Mouse (Mus musculus) cerebellum, adult 2 months (tissue): ENCODE results near the gene Lgr5.

Source experiments
- CTCF ChIP-seq: fragments of 200-500 bp; IDR thresholded peaks from 2 replicates; pipeline ENCODE4 v1.5.1; 2011; ENCODE audit warnings: low read depth, mild to moderate bottlenecking, control low read depth, low read length, moderate library complexity, borderline replicate concordance; ENCODE audit not compliant: insufficient read depth
- POLR2A ChIP-seq: fragments of 200-500 bp; IDR thresholded peaks from 2 replicates; pipeline ENCODE4 v1.6.1; 2011; ENCODE audit warnings: low read length, control low read depth, borderline replicate concordance; ENCODE audit not compliant: insufficient read depth

DNA sequence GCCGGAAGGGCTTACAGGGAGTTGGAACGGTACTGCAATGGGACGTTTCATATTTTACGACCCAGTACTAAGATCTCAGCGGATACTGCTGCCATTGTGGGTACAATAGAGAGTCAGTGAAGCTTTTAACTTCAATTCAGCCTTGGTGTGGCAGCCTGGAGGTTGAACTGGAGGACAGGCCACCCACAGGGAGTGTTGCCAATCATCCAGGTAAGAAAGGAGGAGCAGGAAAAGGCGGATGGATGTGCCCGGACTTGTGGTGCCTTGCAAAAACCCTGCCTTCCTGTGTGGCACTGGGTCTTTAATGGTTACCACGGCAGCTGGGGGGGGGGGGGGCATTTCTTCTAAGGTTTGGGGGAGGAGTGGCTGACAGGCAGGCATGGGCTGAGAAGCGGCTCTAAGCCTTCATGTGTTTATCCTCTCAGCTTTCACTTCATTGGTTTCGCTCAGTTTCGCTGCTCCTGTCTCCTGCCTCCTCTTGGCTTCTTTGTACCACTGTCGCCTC is 30.8 kb downstream of the Lgr5 start:
- no peak for TF ChIP-seq CTCF
- TF ChIP-seq POLR2A: no peak
